Mouse (Mus musculus) monocyte, adult 5-6 weeks (primary cell): ENCODE results near the gene Cadm2. TPM values are rescaled to one million over a fixed set of nuclear protein-coding genes. Genes with fewer than 3 reads are reported as not detected.

ENCODE experiments used
- ATAC-seq: fragments of 153-309, 156-312 bp; replicated peaks from 2 replicates; pipeline ENCODE4 v1.8.0; 2017; ENCODE audit warnings: mild to moderate bottlenecking; ENCODE audit not compliant: low TSS enrichment, insufficient number of reproducible peaks, severe bottlenecking, poor library complexity, low FRiP score
- total RNA-seq: library from RNA; stranded (forward); fragments of 200-1000, 200-491, 200-594 nt; gene quantifications from 3 replicates; pipeline ENCODE4 v1.2.3, GENCODE M21; 2017

The Cadm2 gene
- total RNA-seq, 1 experiment from 2014 or later, result not detected

GRCm38 (mm10) chr16:66882597-66882996, 738.1 kb downstream of the Cadm2 start:
- ATAC-seq, result no peak

GRCm38 (mm10) chr16:66871201-66871600, 749.5 kb downstream of the Cadm2 start:
- no peak for ATAC-seq

- no peak for ATAC-seq
These were observed 769.7 kb downstream of the Cadm2 start for GRCm38 (mm10) chr16:66851047-66851446.

- ATAC-seq, result no peak
These were observed 795.8 kb downstream of the Cadm2 start for GRCm38 (mm10) chr16:66824866-66825265.

- ATAC-seq, result no peak
These were observed 809.2 kb downstream of the Cadm2 start for GRCm38 (mm10) chr16:66811495-66811894.

- no peak for ATAC-seq
These were observed 822.5 kb downstream of the Cadm2 start for GRCm38 (mm10) chr16:66798204-66798603.

GRCm38 (mm10) chr16:66793067-66793466, 827.6 kb downstream of the Cadm2 start:
- ATAC-seq, result no peak

- ATAC-seq, result no peak
These were observed 848.8 kb downstream of the Cadm2 start for GRCm38 (mm10) chr16:66771883-66772282.

GRCm38 (mm10) chr16:66769545-66769944, 851.2 kb downstream of the Cadm2 start:
- ATAC-seq, result no peak

- ATAC-seq, result no peak
These were observed 851.9 kb downstream of the Cadm2 start for GRCm38 (mm10) chr16:66768684-66769389.

- no peak for ATAC-seq
These were observed 858.9 kb downstream of the Cadm2 start for GRCm38 (mm10) chr16:66761546-66762473.

GRCm38 (mm10) chr16:66748533-66748932, 872.2 kb downstream of the Cadm2 start:
- no peak for ATAC-seq

GRCm38 (mm10) chr16:66731212-66731611, 889.5 kb downstream of the Cadm2 start:
- no peak for ATAC-seq

- ATAC-seq, result no peak
These were observed 914.2 kb downstream of the Cadm2 start for GRCm38 (mm10) chr16:66706476-66706875.

GRCm38 (mm10) chr16:66694783-66695182, 925.9 kb downstream of the Cadm2 start:
- ATAC-seq, result no peak

- no peak for ATAC-seq
These were observed 943.5 kb downstream of the Cadm2 start for GRCm38 (mm10) chr16:66677241-66677640.

- ATAC-seq, result no peak
These were observed 969.7 kb downstream of the Cadm2 start for GRCm38 (mm10) chr16:66651013-66651362.

- no peak for ATAC-seq
These were observed 970.2 kb downstream of the Cadm2 start for GRCm38 (mm10) chr16:66650348-66651012.

GRCm38 (mm10) chr16:66647798-66648197, 972.9 kb downstream of the Cadm2 start:
- ATAC-seq, result no peak
